Mouse (Mus musculus) brain, embryonic 14.5 days (tissue): ENCODE measurements around the gene Abcb9.

ENCODE experiments used
- CTCF ChIP-seq: fragments of 200-500 bp; IDR thresholded peaks from 2 replicates; pipeline ENCODE4 v1.5.1; 2012; ENCODE audit warnings: inconsistent platforms, mild to moderate bottlenecking, moderate library complexity, borderline replicate concordance; ENCODE audit not compliant: insufficient read depth, insufficient read length; ENCODE audit errors: extremely low read depth
- POLR2A ChIP-seq: fragments of 200-500 bp; IDR thresholded peaks from 2 replicates; pipeline ENCODE4 v1.6.1; 2012; ENCODE audit warnings: mild to moderate bottlenecking, inconsistent platforms, borderline replicate concordance; ENCODE audit not compliant: poor library complexity, insufficient read depth, insufficient read length, severe bottlenecking; ENCODE audit errors: extremely low read depth

GRCm38 (mm10) chr5:124076559-124076958, 19.0 kb downstream of the Abcb9 start:
- no peak for TF ChIP-seq CTCF
- no peak for TF ChIP-seq POLR2A
